Mouse (Mus musculus) forebrain, embryonic 13.5 days (tissue): ENCODE measurements around the gene Nhp2. TPM values are rescaled to one million over a fixed set of nuclear protein-coding genes. Genes with fewer than 3 reads are reported as not detected.
"Not testable (repeated sequence)": the region's sequence is repeated elsewhere in the genome, so short reads cannot be mapped to it uniquely, and the experiment has no call there.

Experiments
- ATAC-seq: fragments of 200-750 bp; cut with Nextera tagmentation; 2 replicates; pipeline ENCODE4 v1.8.0; 2017
- H3K27ac ChIP-seq: fragments of 300-500 bp; sonication (generic); 2 replicates; pipeline ENCODE4 v1.5.1; 2015; ENCODE audit warnings: inconsistent platforms, mild to moderate bottlenecking, moderate library complexity
- H3K27me3 ChIP-seq: fragments of 300-500 bp; sonication (generic); 2 replicates; pipeline ENCODE4 v1.6.1; 2015; ENCODE audit warnings: mild to moderate bottlenecking, inconsistent platforms
- H3K36me3 ChIP-seq: fragments of 300-500 bp; sonication (generic); 2 replicates; pipeline ENCODE4 v1.6.1; 2015; ENCODE audit warnings: mild to moderate bottlenecking, inconsistent platforms; ENCODE audit not compliant: poor library complexity, severe bottlenecking
- H3K4me1 ChIP-seq: fragments of 300-500 bp; sonication (generic); 2 replicates; pipeline ENCODE4 v1.6.1; 2015; ENCODE audit warnings: inconsistent platforms
- H3K4me2 ChIP-seq: fragments of 300-500 bp; sonication (generic); 2 replicates; pipeline ENCODE4 v1.6.1; 2015; ENCODE audit warnings: inconsistent platforms, mild to moderate bottlenecking, moderate library complexity
- H3K4me3 ChIP-seq: fragments of 300-500 bp; sonication (generic); 2 replicates; pipeline ENCODE4 v1.5.1; 2015; ENCODE audit warnings: mild to moderate bottlenecking, inconsistent platforms
- H3K9ac ChIP-seq: fragments of 300-500 bp; sonication (generic); 2 replicates; pipeline ENCODE4 v1.6.1; 2015; ENCODE audit warnings: mild to moderate bottlenecking, inconsistent platforms
- H3K9me3 ChIP-seq: fragments of 300-500 bp; sonication (generic); replicated peaks from 2 replicates; pipeline ENCODE4 v1.6.1; 2016; ENCODE audit warnings: inconsistent platforms
- WGBS: fragments of 180-500 bp; shearing (Covaris S2); methylation state at CpG from one replicate; pipeline ENCODE4 v1.1.7; 2015; 5-methylcytosine and 5-hydroxymethylcytosine counted together
- polyA plus RNA-seq: library from polyadenylated mRNA; unstranded; fragments of >200 nt; fragmentation: Nextera tagmentation; extraction: Ambion mirVana; gene quantifications from 2 replicates; pipeline ENCODE4 v1.2.1, GENCODE M21; 2015

Gene Nhp2
- polyA plus RNA-seq, 1 experiment from 2014 or later = 123 TPM

- Histone ChIP-seq H3K27me3 (peaks cover 27% of the 10 kb centered on the region), H3K9ac (peak within 1 kb of the TSS; percentile 70), H3K4me3 (peak within 1 kb of the TSS; percentile 55), H3K4me2 (peak within 1 kb of the TSS; percentile 92), H3K36me3 (no peaks in the 10 kb centered on the region), H3K4me1 (peaks cover 30% of the 10 kb centered on the region), H3K9me3 (no peaks in the 10 kb centered on the region), H3K27ac (no peak within 1 kb of the TSS)
- 1% methylated on average over 60 of the region's 70 CpGs for WGBS
- peak; percentile 75 for ATAC-seq
These were observed 31.4 kb downstream of the Nhp2 start, which contains the start of the genes N4bp3 and D930048N14Rik for GRCm38 (mm10) chr11:51650691-51651515. Gene N4bp3 (minus strand): TSS chr11:51650842. Gene D930048N14Rik (plus strand): TSS chr11:51650954.

- peaks cover 27% of the 10 kb centered on the region for H3K27me3 ChIP-seq
- no peak overlapping the region for H3K4me2 ChIP-seq
- 90% methylated on average over 4 of the region's 4 CpGs for WGBS
- H3K36me3 ChIP-seq = no peaks in the 10 kb centered on the region
- no peak for ATAC-seq
- H3K4me1 ChIP-seq = peaks cover 30% of the 10 kb centered on the region
- no peak overlapping the region for H3K4me3 ChIP-seq
- H3K9me3 ChIP-seq = no peaks in the 10 kb centered on the region
- no peak overlapping the region for H3K27ac ChIP-seq
- no peak overlapping the region for H3K9ac ChIP-seq
These were observed 33.4 kb downstream of the Nhp2 start for GRCm38 (mm10) chr11:51652889-51653418.

- WGBS = 88% methylated on average over 6 of the region's 6 CpGs
- Histone ChIP-seq H3K9ac (0 out of 2 replicates have a peak overlapping the region, but pooled peaks have one; percentile 16), H3K4me2 (no peak overlapping the region), H3K27me3 (peaks cover 27% of the 10 kb centered on the region), H3K27ac (no peak overlapping the region), H3K4me1 (peaks cover 24% of the 10 kb centered on the region), H3K36me3 (no peaks in the 10 kb centered on the region), H3K4me3 (no peak overlapping the region), H3K9me3 (no peaks in the 10 kb centered on the region)
- no peak for ATAC-seq
These were observed 34.2 kb downstream of the Nhp2 start for GRCm38 (mm10) chr11:51653736-51654135.

GRCm38 (mm10) chr11:51654891-51655290 is 35.4 kb downstream of the Nhp2 start:
- Histone ChIP-seq H3K4me3 (no peak overlapping the region), H3K9me3 (no peaks in the 10 kb centered on the region), H3K9ac (no peak overlapping the region), H3K36me3 (no peaks in the 10 kb centered on the region), H3K27ac (no peak overlapping the region), H3K4me2 (no peak overlapping the region), H3K4me1 (peaks cover 13% of the 10 kb centered on the region), H3K27me3 (peaks cover 16% of the 10 kb centered on the region)
- no peak for ATAC-seq
- WGBS = 98% methylated on average over 3 of the region's 3 CpGs

- H3K36me3 ChIP-seq = no peaks in the 10 kb centered on the region
- H3K27me3 ChIP-seq = 0 out of 2 replicates have a peak, but pooled peaks cover 3% of the 10 kb centered on the region
- no peak overlapping the region for H3K4me2 ChIP-seq
- no peak overlapping the region for H3K4me3 ChIP-seq
- H3K4me1 ChIP-seq = no peaks in the 10 kb centered on the region
- WGBS = 86% methylated on average over 10 of the region's 10 CpGs
- no peak for ATAC-seq
- no peak overlapping the region for H3K27ac ChIP-seq
- no peak overlapping the region for H3K9ac ChIP-seq
- no peaks in the 10 kb centered on the region for H3K9me3 ChIP-seq
These were observed 37.4 kb downstream of the Nhp2 start for GRCm38 (mm10) chr11:51656798-51657521.

GRCm38 (mm10) chr11:51658291-51658690 is 38.8 kb downstream of the Nhp2 start:
- no peaks in the 10 kb centered on the region for H3K36me3 ChIP-seq
- ATAC-seq = no peak
- no peaks in the 10 kb centered on the region for H3K9me3 ChIP-seq
- H3K4me3 ChIP-seq = no peak overlapping the region
- 0 out of 2 replicates have a peak, but pooled peaks cover 3% of the 10 kb centered on the region for H3K27me3 ChIP-seq
- H3K27ac ChIP-seq = no peak overlapping the region
- no peaks in the 10 kb centered on the region for H3K4me1 ChIP-seq
- WGBS = 75% methylated on average over 7 of the region's 7 CpGs
- no peak overlapping the region for H3K9ac ChIP-seq
- no peak overlapping the region for H3K4me2 ChIP-seq

- 73% methylated on average over 6 of the region's 6 CpGs for WGBS
- H3K4me3 ChIP-seq = no peak overlapping the region
- ATAC-seq = no peak
- H3K36me3 ChIP-seq = no peaks in the 10 kb centered on the region
- H3K9me3 ChIP-seq = no peaks in the 10 kb centered on the region
- no peak overlapping the region for H3K4me2 ChIP-seq
- no peak overlapping the region for H3K9ac ChIP-seq
- H3K4me1 ChIP-seq = no peaks in the 10 kb centered on the region
- no peak overlapping the region for H3K27ac ChIP-seq
- H3K27me3 ChIP-seq = 0 out of 2 replicates have a peak, but pooled peaks cover 3% of the 10 kb centered on the region
These were observed 39.2 kb downstream of the Nhp2 start for GRCm38 (mm10) chr11:51658705-51659104.

- Histone ChIP-seq H3K36me3 (no peaks in the 10 kb centered on the region), H3K4me3 (no peak overlapping the region), H3K4me1 (no peaks in the 10 kb centered on the region), H3K27ac (no peak overlapping the region), H3K9ac (no peak overlapping the region), H3K9me3 (no peaks in the 10 kb centered on the region), H3K4me2 (no peak overlapping the region), H3K27me3 (no peaks in the 10 kb centered on the region)
- WGBS = 82% methylated on average over 16 of the region's 16 CpGs
- ATAC-seq = no peak
These were observed 42.4 kb downstream of the Nhp2 start for GRCm38 (mm10) chr11:51661867-51662365.

GRCm38 (mm10) chr11:51662632-51663031 is 43.1 kb downstream of the Nhp2 start:
- Histone ChIP-seq H3K9me3 (no peaks in the 10 kb centered on the region), H3K4me1 (no peaks in the 10 kb centered on the region), H3K36me3 (no peaks in the 10 kb centered on the region), H3K9ac (no peak overlapping the region), H3K4me3 (no peak overlapping the region), H3K4me2 (no peak overlapping the region), H3K27ac (no peak overlapping the region), H3K27me3 (no peaks in the 10 kb centered on the region)
- 63% methylated on average over 7 of the region's 7 CpGs for WGBS
- no peak for ATAC-seq

GRCm38 (mm10) chr11:51664747-51665146 is 45.2 kb downstream of the Nhp2 start:
- H3K9ac ChIP-seq, H3K4me1 ChIP-seq, H3K27ac ChIP-seq, H3K36me3 ChIP-seq, H3K4me3 ChIP-seq, H3K27me3 ChIP-seq, ATAC-seq, H3K9me3 ChIP-seq, H3K4me2 ChIP-seq: not testable (repeated sequence)
- 96% methylated on average over 7 of the region's 7 CpGs for WGBS

GRCm38 (mm10) chr11:51670846-51671245 is 51.3 kb downstream of the Nhp2 start:
- ATAC-seq = no peak
- no peak overlapping the region for H3K4me3 ChIP-seq

GRCm38 (mm10) chr11:51671376-51671775 is 51.8 kb downstream of the Nhp2 start:
- 71% methylated on average over 2 of the region's 2 CpGs for WGBS
- no peaks in the 10 kb centered on the region for H3K9me3 ChIP-seq
- no peak overlapping the region for H3K4me3 ChIP-seq
- no peak overlapping the region for H3K4me2 ChIP-seq
- no peak for ATAC-seq
- H3K4me1 ChIP-seq = no peaks in the 10 kb centered on the region
- no peaks in the 10 kb centered on the region for H3K36me3 ChIP-seq
- no peak overlapping the region for H3K27ac ChIP-seq
- no peak overlapping the region for H3K9ac ChIP-seq
- no peaks in the 10 kb centered on the region for H3K27me3 ChIP-seq

More at GRCm38 (mm10) chr11:51670846-51671245, 51.3 kb downstream of the Nhp2 start:
- no peak overlapping the region for H3K27ac ChIP-seq
- H3K4me2 ChIP-seq = no peak overlapping the region
- H3K36me3 ChIP-seq = no peaks in the 10 kb centered on the region
- no peak overlapping the region for H3K9ac ChIP-seq
- no peaks in the 10 kb centered on the region for H3K4me1 ChIP-seq
- no peaks in the 10 kb centered on the region for H3K27me3 ChIP-seq
- WGBS = 95% methylated on average over 7 of the region's 7 CpGs
- no peaks in the 10 kb centered on the region for H3K9me3 ChIP-seq
